Mouse (Mus musculus) liver, embryonic 16.5 days (tissue): ENCODE data around the gene Tll1. TPM values are rescaled to one million over a fixed set of nuclear protein-coding genes. Genes with fewer than 3 reads are reported as not detected.

ENCODE experiments used
- ATAC-seq: fragments of 200-750 bp; cut with Nextera tagmentation; 2 replicates; pipeline ENCODE4 v1.8.0; 2017; ENCODE audit warnings: low read depth, mild to moderate bottlenecking, moderate number of reproducible peaks, moderate library complexity
- H3K27ac ChIP-seq: fragments of 300-500 bp; sonication (generic); 2 replicates; pipeline ENCODE4 v1.5.1; 2014; ENCODE audit warnings: mild to moderate bottlenecking, low read length
- H3K27me3 ChIP-seq: fragments of 300-500 bp; sonication (generic); 2 replicates; pipeline ENCODE4 v1.6.1; 2014; ENCODE audit warnings: low read depth, low read length, mixed read lengths; ENCODE audit not compliant: control insufficient read depth, insufficient read depth
- H3K36me3 ChIP-seq: fragments of 300-500 bp; sonication (generic); 2 replicates; pipeline ENCODE4 v1.6.1; 2014; ENCODE audit warnings: mild to moderate bottlenecking; ENCODE audit not compliant: control insufficient read depth, insufficient read depth
- H3K4me1 ChIP-seq: fragments of 300-500 bp; sonication (generic); 2 replicates; pipeline ENCODE4 v1.6.1; 2014; ENCODE audit warnings: low read depth, low read length, mixed read lengths; ENCODE audit not compliant: control insufficient read depth
- H3K4me2 ChIP-seq: fragments of 300-500 bp; sonication (generic); 2 replicates; pipeline ENCODE4 v1.6.1; 2014; ENCODE audit warnings: low read depth, low read length, mixed read lengths
- H3K4me3 ChIP-seq: fragments of 300-500 bp; sonication (generic); 2 replicates; pipeline ENCODE4 v1.5.1; 2014; ENCODE audit warnings: low read depth, mild to moderate bottlenecking, low read length
- H3K9ac ChIP-seq: fragments of 300-500 bp; sonication (generic); 2 replicates; pipeline ENCODE4 v1.6.1; 2014; ENCODE audit warnings: low read depth, low read length
- H3K9me3 ChIP-seq: fragments of 300-500 bp; sonication (generic); replicated peaks from 2 replicates; pipeline ENCODE4 v1.6.1; 2016; ENCODE audit warnings: low read length; ENCODE audit not compliant: control insufficient read depth
- WGBS: fragments of 180-500 bp; shearing (Covaris S2); extraction: QIAGEN DNeasy Blood & Tissue Kit; methylation state at CpG from one replicate; pipeline ENCODE4 v1.1.7; 2014; ENCODE audit not compliant: insufficient replicate concordance; 5-methylcytosine and 5-hydroxymethylcytosine counted together
- polyA plus RNA-seq: library from polyadenylated mRNA; unstranded; fragments of >200 nt; fragmentation: Nextera tagmentation; extraction: Ambion mirVana; gene quantifications from 2 replicates; pipeline ENCODE4 v1.2.1, GENCODE M21; 2015

The Tll1 gene
- polyA plus RNA-seq, 1 experiment from 2014 or later: 0.05 TPM

DNA sequence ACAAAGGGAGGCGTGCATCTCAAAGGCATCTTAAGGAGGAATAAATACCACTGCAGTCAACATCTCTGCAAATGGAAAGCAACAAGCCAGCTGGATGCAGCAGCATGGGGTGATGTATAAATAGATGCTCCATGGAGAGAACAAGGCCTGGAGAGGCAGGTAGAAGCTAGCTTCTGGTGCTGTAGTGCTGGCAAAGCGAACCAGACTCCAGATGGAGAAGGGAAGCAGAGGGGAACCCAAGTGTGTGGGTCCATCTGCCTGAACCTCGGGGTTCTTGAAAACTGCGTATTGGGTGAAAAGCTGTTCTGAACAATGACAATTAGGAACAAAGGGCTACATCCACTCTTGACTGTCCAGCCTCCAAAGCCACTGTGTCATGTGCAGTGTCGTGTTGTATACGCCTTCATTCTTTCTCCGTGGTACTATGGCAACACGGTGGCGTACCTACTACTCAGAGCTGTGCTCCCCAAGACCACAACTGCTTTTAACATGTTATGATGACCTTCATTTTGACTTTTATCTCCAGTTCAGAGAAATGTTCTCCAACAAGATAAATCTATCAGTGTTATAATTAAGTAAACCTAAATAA, 53.8 kb downstream of the Tll1 start:
- 69% methylated on average over 9 of the region's 9 CpGs for WGBS
- H3K9ac ChIP-seq: no peak overlapping the region
- no peak for ATAC-seq
- no peaks in the 10 kb centered on the region for H3K27me3 ChIP-seq
- H3K36me3 ChIP-seq: no peaks in the 10 kb centered on the region
- H3K4me2 ChIP-seq: no peak overlapping the region
- H3K4me3 ChIP-seq: no peak overlapping the region
- no peaks in the 10 kb centered on the region for H3K9me3 ChIP-seq
- H3K27ac ChIP-seq: no peak overlapping the region
- H3K4me1 ChIP-seq: no peaks in the 10 kb centered on the region

DNA sequence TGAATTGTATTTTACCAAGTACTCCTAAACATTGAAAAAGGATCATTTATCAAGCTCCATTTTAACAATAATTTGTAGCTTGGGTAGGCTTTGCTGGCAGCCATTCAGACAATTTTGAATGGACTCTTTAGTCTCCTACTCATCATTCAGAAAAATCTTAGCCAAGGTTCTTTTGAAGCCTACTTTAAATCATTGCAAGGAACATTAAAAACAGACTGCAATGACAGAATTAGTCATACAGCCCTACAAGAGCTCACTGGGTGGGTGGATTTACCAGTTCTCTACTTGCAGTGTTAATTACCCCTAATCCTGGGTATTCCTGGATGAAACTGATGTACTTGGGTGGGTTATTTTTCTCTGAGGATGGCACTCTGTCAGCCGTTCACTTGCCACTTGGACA, 69.5 kb downstream of the Tll1 start:
- H3K4me1 ChIP-seq: no peaks in the 10 kb centered on the region
- H3K36me3 ChIP-seq: no peaks in the 10 kb centered on the region
- no peak for ATAC-seq
- 50% methylated on average over 1 of the region's 1 CpGs for WGBS
- no peaks in the 10 kb centered on the region for H3K9me3 ChIP-seq
- H3K9ac ChIP-seq: no peak overlapping the region
- H3K4me2 ChIP-seq: no peak overlapping the region
- H3K27ac ChIP-seq: no peak overlapping the region
- H3K27me3 ChIP-seq: no peaks in the 10 kb centered on the region
- no peak overlapping the region for H3K4me3 ChIP-seq

DNA sequence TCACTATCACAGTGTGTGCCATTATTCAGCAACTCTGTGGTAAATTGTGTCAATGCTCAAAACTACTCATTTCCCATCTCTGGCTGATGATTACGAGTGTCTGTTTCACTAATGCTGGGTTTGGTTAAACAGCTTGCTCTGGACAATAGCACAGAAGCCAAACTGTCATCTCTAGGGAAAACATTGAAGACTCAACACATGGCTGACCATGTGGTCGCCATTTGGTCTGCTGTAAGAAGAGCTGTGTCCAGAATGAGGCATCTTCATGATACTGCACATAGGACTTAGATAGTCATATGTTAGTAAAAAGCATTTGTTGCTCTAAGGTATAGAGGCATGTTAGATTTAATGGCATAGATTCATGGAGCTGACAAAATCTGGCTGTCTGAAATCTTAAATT, 98.9 kb downstream of the Tll1 start:
- Histone ChIP-seq H3K4me2 (no peak overlapping the region), H3K4me1 (no peaks in the 10 kb centered on the region), H3K4me3 (no peak overlapping the region), H3K36me3 (no peaks in the 10 kb centered on the region), H3K9me3 (no peaks in the 10 kb centered on the region), H3K27me3 (no peaks in the 10 kb centered on the region), H3K27ac (no peak overlapping the region), H3K9ac (no peak overlapping the region)
- WGBS: 52% methylated on average over 2 of the region's 2 CpGs
- ATAC-seq: no peak

DNA sequence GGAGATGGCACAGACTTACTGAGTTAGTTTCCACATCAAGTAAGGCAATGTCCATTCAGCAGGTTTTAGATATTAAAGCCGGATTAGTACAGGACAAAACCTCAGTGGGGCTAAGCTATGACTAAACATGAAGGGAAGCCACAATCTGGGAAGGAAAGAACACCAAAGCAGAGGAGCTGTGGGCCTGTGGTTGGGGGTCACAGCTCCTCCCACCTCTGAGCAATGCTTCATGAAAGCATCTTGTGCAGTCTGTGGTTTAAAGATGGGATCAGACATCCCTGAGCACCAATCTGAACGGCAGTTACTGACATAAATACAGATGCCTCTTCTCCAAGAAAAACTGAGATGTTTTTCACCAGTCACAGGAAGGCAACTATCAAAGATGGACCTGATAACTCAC, 132.7 kb downstream of the Tll1 start:
- 48% methylated on average over 2 of the region's 2 CpGs for WGBS
- Histone ChIP-seq H3K9ac (no peak overlapping the region), H3K27ac (no peak overlapping the region), H3K9me3 (no peaks in the 10 kb centered on the region), H3K36me3 (no peaks in the 10 kb centered on the region), H3K4me2 (no peak overlapping the region), H3K4me1 (no peaks in the 10 kb centered on the region), H3K4me3 (no peak overlapping the region), H3K27me3 (no peaks in the 10 kb centered on the region)
- no peak for ATAC-seq

DNA sequence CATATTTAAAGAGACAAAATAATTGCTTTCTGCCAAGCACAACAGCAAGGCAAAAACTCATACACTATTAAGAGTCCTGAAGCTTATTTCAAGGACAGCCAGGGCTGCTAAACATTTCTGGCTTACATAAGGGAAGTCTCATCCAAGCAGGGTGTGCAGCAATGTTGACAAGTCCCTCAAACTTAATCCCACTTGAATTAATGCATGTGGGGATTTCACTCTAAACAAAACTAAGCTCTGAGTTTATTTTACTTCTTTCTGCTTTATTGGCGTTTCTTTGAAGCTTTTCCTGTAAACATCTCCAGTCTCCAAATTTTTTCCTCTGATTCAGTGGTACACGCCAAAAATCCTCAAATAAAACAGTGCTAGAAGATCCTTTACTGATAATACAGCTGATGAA, 146.2 kb downstream of the Tll1 start:
- H3K4me1 ChIP-seq: no peaks in the 10 kb centered on the region
- no peak overlapping the region for H3K9ac ChIP-seq
- H3K4me2 ChIP-seq: no peak overlapping the region
- WGBS: 45% methylated on average over 2 of the region's 2 CpGs
- H3K9me3 ChIP-seq: no peaks in the 10 kb centered on the region
- no peak overlapping the region for H3K4me3 ChIP-seq
- no peaks in the 10 kb centered on the region for H3K36me3 ChIP-seq
- no peak for ATAC-seq
- no peaks in the 10 kb centered on the region for H3K27me3 ChIP-seq
- no peak overlapping the region for H3K27ac ChIP-seq

DNA sequence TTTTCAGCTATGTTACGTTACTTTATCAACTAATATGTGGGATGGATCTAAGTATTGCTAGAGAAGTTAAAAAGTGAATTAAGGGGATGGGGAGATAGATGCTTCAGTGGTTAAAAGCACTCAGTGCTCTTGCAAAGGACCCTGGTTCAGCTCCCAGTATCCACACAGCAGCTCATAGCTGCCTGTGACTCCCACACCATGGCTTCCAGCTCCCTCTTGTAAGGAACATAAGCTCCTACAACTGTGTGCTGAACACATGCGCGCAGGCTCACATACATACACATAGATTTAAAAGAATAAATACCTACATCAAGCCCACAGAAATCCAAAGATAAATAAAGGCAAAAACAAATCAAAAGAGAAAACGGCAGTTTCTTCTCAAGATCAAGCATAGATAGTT, 148.5 kb downstream of the Tll1 start:
- Histone ChIP-seq H3K9ac (no peak overlapping the region), H3K4me1 (no peaks in the 10 kb centered on the region), H3K27ac (no peak overlapping the region), H3K4me3 (no peak overlapping the region), H3K27me3 (no peaks in the 10 kb centered on the region), H3K36me3 (no peaks in the 10 kb centered on the region), H3K9me3 (no peaks in the 10 kb centered on the region), H3K4me2 (no peak overlapping the region)
- no peak for ATAC-seq
- WGBS: 68% methylated on average over 4 of the region's 4 CpGs

DNA sequence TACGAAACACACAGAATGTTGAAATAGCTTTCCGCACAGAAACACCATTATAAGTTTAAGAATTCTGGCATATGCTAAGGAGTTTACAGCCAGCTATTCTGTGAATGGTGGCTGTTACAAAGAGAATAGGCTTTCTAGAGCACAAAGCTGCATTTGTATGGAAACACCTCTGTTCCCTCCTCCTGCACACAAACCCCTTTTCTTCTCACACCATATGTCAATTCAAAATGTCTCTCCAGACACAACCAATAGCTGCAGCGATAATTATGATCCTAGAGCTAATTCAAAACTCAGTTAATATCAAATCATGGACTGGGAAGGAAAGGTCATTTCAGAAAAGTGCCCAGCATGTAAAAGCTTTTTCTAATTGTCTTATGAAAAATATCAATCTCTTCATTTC, 157.5 kb downstream of the Tll1 start:
- ATAC-seq: no peak
- Histone ChIP-seq H3K4me2 (no peak overlapping the region), H3K9me3 (no peaks in the 10 kb centered on the region), H3K27me3 (no peaks in the 10 kb centered on the region), H3K9ac (no peak overlapping the region), H3K27ac (no peak overlapping the region), H3K36me3 (no peaks in the 10 kb centered on the region), H3K4me3 (no peak overlapping the region), H3K4me1 (no peaks in the 10 kb centered on the region)
- 77% methylated on average over 3 of the region's 3 CpGs for WGBS

DNA sequence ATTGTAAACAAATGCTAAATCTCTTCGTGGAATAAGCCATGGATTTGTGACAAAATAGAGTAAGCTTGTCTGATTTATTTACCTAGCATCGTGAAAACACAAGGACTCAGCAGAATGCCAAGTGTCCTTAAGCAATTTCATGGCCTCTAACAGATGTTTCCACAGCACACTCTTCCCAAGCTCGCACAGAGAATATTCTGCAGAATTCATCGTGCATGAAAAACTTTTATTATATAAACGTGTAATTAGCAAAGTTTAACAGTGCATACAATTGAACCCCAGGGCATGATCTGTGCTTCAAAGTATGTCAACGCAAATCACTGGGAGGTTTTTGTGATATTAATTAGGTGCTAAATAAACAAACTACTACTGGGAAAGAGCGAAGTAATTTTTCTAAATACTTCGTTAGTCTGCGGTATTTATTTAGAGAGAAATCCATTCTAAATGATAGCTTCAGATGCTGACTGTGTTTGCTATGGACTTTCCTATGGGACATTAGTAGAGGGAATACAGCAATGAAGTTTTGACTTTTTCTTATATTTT, 158.0 kb downstream of the Tll1 start:
- WGBS: 61% methylated on average over 9 of the region's 9 CpGs

DNA sequence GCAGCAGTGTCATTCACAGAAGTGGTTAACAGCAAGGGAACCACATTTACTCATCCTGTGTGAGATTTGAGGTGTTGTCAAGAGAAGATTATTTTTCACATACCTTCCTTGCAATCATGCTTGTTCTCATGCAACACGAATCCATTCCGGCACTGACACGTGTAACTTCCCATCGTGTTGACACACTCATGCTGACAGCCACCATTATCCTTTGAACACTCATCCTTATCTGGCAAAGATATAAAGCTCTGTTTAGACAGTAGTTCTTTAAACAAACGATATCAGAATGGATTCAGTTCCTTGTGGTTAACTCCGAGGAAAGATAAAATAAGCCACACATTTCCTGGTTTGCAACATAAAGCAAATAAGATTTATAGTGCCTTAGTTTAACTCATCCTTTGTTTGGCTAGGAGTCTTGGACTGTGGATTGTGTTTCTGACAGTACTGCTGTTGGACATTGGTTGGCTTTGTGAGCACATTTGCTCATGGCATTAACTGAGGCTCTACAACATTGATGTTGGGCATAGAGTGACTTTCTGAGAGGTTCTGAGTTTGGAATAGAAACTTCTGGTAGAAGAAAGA, 164.7 kb downstream of the Tll1 start:
- 6% methylated on average over 6 of the region's 6 CpGs for WGBS
- no peak for ATAC-seq
- Histone ChIP-seq H3K4me2 (no peak overlapping the region), H3K27me3 (no peaks in the 10 kb centered on the region), H3K36me3 (no peaks in the 10 kb centered on the region), H3K4me3 (no peak overlapping the region), H3K4me1 (no peaks in the 10 kb centered on the region), H3K9me3 (no peaks in the 10 kb centered on the region), H3K27ac (no peak overlapping the region), H3K9ac (no peak overlapping the region)

More for the DNA sequence above, 158.0 kb downstream of the Tll1 start:
- ATAC-seq: no peak
- Histone ChIP-seq H3K9me3 (no peaks in the 10 kb centered on the region), H3K27me3 (no peaks in the 10 kb centered on the region), H3K4me2 (no peak overlapping the region), H3K27ac (no peak overlapping the region), H3K4me1 (no peaks in the 10 kb centered on the region), H3K36me3 (no peaks in the 10 kb centered on the region), H3K9ac (no peak overlapping the region), H3K4me3 (no peak overlapping the region)
